ENCODE assay signal across 11 mouse cellular contexts in the genomic region with DNA sequence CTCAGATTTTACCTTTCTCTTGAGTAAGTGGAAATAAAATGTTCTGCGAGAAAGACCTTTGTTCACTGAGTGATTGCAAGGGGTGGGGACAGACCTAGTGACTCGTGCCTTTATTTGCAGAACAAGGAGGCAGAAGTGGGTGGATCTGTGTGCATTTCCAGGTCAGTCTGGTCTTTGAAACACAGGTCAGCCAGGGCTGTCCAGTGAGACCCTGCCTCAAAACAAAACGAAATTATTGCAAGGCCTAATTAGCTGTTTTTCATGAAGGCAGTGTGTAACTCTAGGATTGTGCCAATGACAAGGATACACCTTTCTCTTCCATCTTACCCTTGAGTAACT.
DNase-seq lines count a peak whose midpoint lies in the region; ATAC-seq and TF ChIP-seq lines count a peak whose summit lies in the region.
"Had no signal": no experiment of that assay in that cellular context is flagged by ENCODE, and none has a peak within 500 bp of the region (broad histone marks: within the 10 kb centered on the region; RNA-seq: fewer than 3 reads in every experiment).

No protein-coding gene starts in this region.

- WGBS in forebrain, embryonic 13.5 days = 40% methylated on average over 3 of the region's 3 CpGs
- WGBS in forebrain, postnatal 0 days = 44% methylated on average over 3 of the region's 3 CpGs
- 26% methylated on average over 3 of the region's 3 CpGs for WGBS in neural tube, embryonic 11.5 days
- WGBS in neural tube, embryonic 15.5 days = 26% methylated on average over 3 of the region's 3 CpGs
- WGBS in limb, embryonic 14.5 days = 33% methylated on average over 3 of the region's 3 CpGs

- H3K9ac ChIP-seq in forebrain, embryonic 13.5 days = no peak overlapping the region
- no peak overlapping the region for H3K9ac ChIP-seq in forebrain, postnatal 0 days
- H3K9ac ChIP-seq in neural tube, embryonic 11.5 days (ENCODE audit: low read length) = no peak overlapping the region
- H3K9ac ChIP-seq in neural tube, embryonic 15.5 days (replicated peaks) = no peak overlapping the region
- H3K9ac ChIP-seq in limb, embryonic 14.5 days (ENCODE audit: low read depth, low read length, severe bottlenecking) = no peak overlapping the region
- H3K9ac ChIP-seq: hindbrain, embryonic 15.5 days had no signal

- no peak overlapping the region for H3K4me2 ChIP-seq in forebrain, embryonic 13.5 days
- no peak overlapping the region for H3K4me2 ChIP-seq in forebrain, postnatal 0 days (ENCODE audit: low read depth)
- no peak overlapping the region for H3K4me2 ChIP-seq in neural tube, embryonic 11.5 days (ENCODE audit: low read depth)
- no peak overlapping the region for H3K4me2 ChIP-seq in neural tube, embryonic 15.5 days
- 0 out of 2 replicates have a peak overlapping the region, but pooled peaks have one; percentile 20 for H3K4me2 ChIP-seq in limb, embryonic 14.5 days (replicated peaks; ENCODE audit: low read depth, low read length, severe bottlenecking)
- H3K4me2 ChIP-seq: hindbrain, embryonic 15.5 days had no signal

- no peaks in the 10 kb centered on the region for H3K27me3 ChIP-seq in forebrain, embryonic 13.5 days
- no peaks in the 10 kb centered on the region for H3K27me3 ChIP-seq in forebrain, postnatal 0 days (ENCODE audit: insufficient read depth, low read length)
- H3K27me3 ChIP-seq in neural tube, embryonic 11.5 days (ENCODE audit: control insufficient read depth, insufficient read depth, low read length) = no peaks in the 10 kb centered on the region
- H3K27me3 ChIP-seq in neural tube, embryonic 15.5 days (replicated peaks) = no peaks in the 10 kb centered on the region
- H3K27me3 ChIP-seq in limb, embryonic 14.5 days (ENCODE audit: control insufficient read depth, insufficient read depth, low read length) = no peaks in the 10 kb centered on the region
- H3K27me3 ChIP-seq: hindbrain, embryonic 15.5 days had no signal

- ATAC-seq in forebrain, embryonic 13.5 days = peak; percentile 3; the same call in 1 of the 2 replicates
- ATAC-seq in forebrain, postnatal 0 days = no peak
- peak; percentile 14; the same call in 1 of the 2 replicates for ATAC-seq in neural tube, embryonic 11.5 days (ENCODE audit: insufficient read depth, low FRiP score, low TSS enrichment)
- ATAC-seq in neural tube, embryonic 15.5 days (ENCODE audit: low FRiP score) = no peak
- no peak for ATAC-seq in limb, embryonic 14.5 days (ENCODE audit: low FRiP score, low read depth)

- no peak overlapping the region for H3K4me3 ChIP-seq in forebrain, embryonic 13.5 days
- no peak overlapping the region for H3K4me3 ChIP-seq in forebrain, postnatal 0 days (ENCODE audit: low read depth, low read length)
- H3K4me3 ChIP-seq in neural tube, embryonic 11.5 days (ENCODE audit: low read depth, low read length) = no peak overlapping the region
- no peak overlapping the region for H3K4me3 ChIP-seq in neural tube, embryonic 15.5 days (replicated peaks)
- H3K4me3 ChIP-seq in limb, embryonic 14.5 days (replicated peaks; ENCODE audit: low read length) = no peak overlapping the region
- no peak overlapping the region for H3K4me3 ChIP-seq in left cerebral cortex, adult 2 months
- H3K4me3 ChIP-seq: hindbrain, embryonic 15.5 days had no signal

- intact Hi-C loops in left cerebral cortex, adult 2 months (cut with DNase I) = no loop called here

- no peaks in the 10 kb centered on the region for H3K9me3 ChIP-seq in forebrain, embryonic 13.5 days (replicated peaks)
- H3K9me3 ChIP-seq in forebrain, postnatal 0 days (ENCODE audit: low read length) = no peaks in the 10 kb centered on the region
- H3K9me3 ChIP-seq in neural tube, embryonic 11.5 days (ENCODE audit: control insufficient read depth, low read length) = no peaks in the 10 kb centered on the region
- H3K9me3 ChIP-seq in neural tube, embryonic 15.5 days (replicated peaks) = no peaks in the 10 kb centered on the region
- H3K9me3 ChIP-seq in limb, embryonic 14.5 days (ENCODE audit: control insufficient read depth, low read length) = no peaks in the 10 kb centered on the region
- H3K9me3 ChIP-seq: hindbrain, embryonic 15.5 days had no signal

- DNase-seq in forebrain, postnatal 0 days = no peak
- no peak for DNase-seq in neural tube, embryonic 11.5 days (ENCODE audit: low spot score)
- no peak for DNase-seq in limb, embryonic 14.5 days (ENCODE audit: low spot score)
- DNase-seq in yolk sac, embryonic 10.5 days (ENCODE audit: low spot score) = peak; percentile 77
- DNase-seq in left cerebral cortex, adult 2 months (ENCODE audit: extremely low spot score in 1 of 2, low spot score in 2 of 2) = no peak
- DNase-seq in gastrocnemius, postnatal 10 days = no peak
- DNase-seq: B cell, adult 2 months; lung, adult 18-20 months had no signal

- TF ChIP-seq CTCF in forebrain, postnatal 0 days (IDR thresholded peaks at IDR 0.05; ENCODE audit: low read depth) = no peak
- TF ChIP-seq CTCF in left cerebral cortex, adult 2 months (IDR thresholded peaks at IDR 0.05) = no peak

- TF ChIP-seq POLR2A in limb, embryonic 14.5 days (IDR thresholded peaks at IDR 0.05; ENCODE audit: borderline replicate concordance, extremely low read depth, insufficient read depth, insufficient read length) = no peak

- H3K36me3 ChIP-seq in forebrain, embryonic 13.5 days (ENCODE audit: poor library complexity, severe bottlenecking) = no peaks in the 10 kb centered on the region
- no peaks in the 10 kb centered on the region for H3K36me3 ChIP-seq in forebrain, postnatal 0 days (ENCODE audit: insufficient read depth)
- no peaks in the 10 kb centered on the region for H3K36me3 ChIP-seq in neural tube, embryonic 11.5 days (ENCODE audit: control insufficient read depth, insufficient read depth, low read length)
- no peaks in the 10 kb centered on the region for H3K36me3 ChIP-seq in neural tube, embryonic 15.5 days
- H3K36me3 ChIP-seq in limb, embryonic 14.5 days (ENCODE audit: control insufficient read depth, insufficient read depth, low read length) = no peaks in the 10 kb centered on the region
- H3K36me3 ChIP-seq: hindbrain, embryonic 15.5 days had no signal

- no peak overlapping the region for H3K27ac ChIP-seq in forebrain, embryonic 13.5 days
- H3K27ac ChIP-seq in forebrain, postnatal 0 days (ENCODE audit: low read depth, low read length) = no peak overlapping the region
- no peak overlapping the region for H3K27ac ChIP-seq in neural tube, embryonic 11.5 days (ENCODE audit: low read depth, low read length)
- H3K27ac ChIP-seq in neural tube, embryonic 15.5 days (replicated peaks) = no peak overlapping the region
- peak overlapping the region; percentile 67; the same call in 1 of the 2 replicates for H3K27ac ChIP-seq in limb, embryonic 14.5 days (replicated peaks; ENCODE audit: low read depth, low read length)
- H3K27ac ChIP-seq in left cerebral cortex, adult 2 months = no peak overlapping the region
- H3K27ac ChIP-seq: hindbrain, embryonic 15.5 days had no signal

- peaks cover 23% of the 10 kb centered on the region for H3K4me1 ChIP-seq in forebrain, embryonic 13.5 days
- peaks cover 15% of the 10 kb centered on the region; the same call in 1 of the 2 replicates for H3K4me1 ChIP-seq in forebrain, postnatal 0 days (ENCODE audit: insufficient read depth)
- H3K4me1 ChIP-seq in neural tube, embryonic 11.5 days (ENCODE audit: control insufficient read depth, insufficient read depth, low read length) = peaks cover 15% of the 10 kb centered on the region; the same call in 1 of the 2 replicates
- H3K4me1 ChIP-seq in neural tube, embryonic 15.5 days = peaks cover 12% of the 10 kb centered on the region
- H3K4me1 ChIP-seq in limb, embryonic 14.5 days (ENCODE audit: control insufficient read depth, insufficient read depth, low read length) = peaks cover 20% of the 10 kb centered on the region

Comparison
In these comparisons a context has a peak if more than half of its experiments do, and no peak if none do; other contexts are left out.
1. ATAC-seq: peak in forebrain, embryonic 13.5 days (single experiment) and neural tube, embryonic 11.5 days (single experiment); none in forebrain, postnatal 0 days (single experiment), neural tube, embryonic 15.5 days (single experiment) and limb, embryonic 14.5 days (single experiment).